Mouse (Mus musculus) CD8-positive naive resting alpha-beta T cell, adult 2 months (primary cell): ENCODE results near the gene Gatad2a.
"Not testable (repeated sequence)": the region's sequence is repeated elsewhere in the genome, so short reads cannot be mapped to it uniquely, and the experiment has no call there.

Experiments
- DNase-seq, 2 experiments: peaks; one replicate each; pipeline ENCODE4 v3.0.0; 2022; ENCODE audit warnings: low read depth in 2 of 2, low spot score in 2 of 2

Gene Gatad2a

DNA sequence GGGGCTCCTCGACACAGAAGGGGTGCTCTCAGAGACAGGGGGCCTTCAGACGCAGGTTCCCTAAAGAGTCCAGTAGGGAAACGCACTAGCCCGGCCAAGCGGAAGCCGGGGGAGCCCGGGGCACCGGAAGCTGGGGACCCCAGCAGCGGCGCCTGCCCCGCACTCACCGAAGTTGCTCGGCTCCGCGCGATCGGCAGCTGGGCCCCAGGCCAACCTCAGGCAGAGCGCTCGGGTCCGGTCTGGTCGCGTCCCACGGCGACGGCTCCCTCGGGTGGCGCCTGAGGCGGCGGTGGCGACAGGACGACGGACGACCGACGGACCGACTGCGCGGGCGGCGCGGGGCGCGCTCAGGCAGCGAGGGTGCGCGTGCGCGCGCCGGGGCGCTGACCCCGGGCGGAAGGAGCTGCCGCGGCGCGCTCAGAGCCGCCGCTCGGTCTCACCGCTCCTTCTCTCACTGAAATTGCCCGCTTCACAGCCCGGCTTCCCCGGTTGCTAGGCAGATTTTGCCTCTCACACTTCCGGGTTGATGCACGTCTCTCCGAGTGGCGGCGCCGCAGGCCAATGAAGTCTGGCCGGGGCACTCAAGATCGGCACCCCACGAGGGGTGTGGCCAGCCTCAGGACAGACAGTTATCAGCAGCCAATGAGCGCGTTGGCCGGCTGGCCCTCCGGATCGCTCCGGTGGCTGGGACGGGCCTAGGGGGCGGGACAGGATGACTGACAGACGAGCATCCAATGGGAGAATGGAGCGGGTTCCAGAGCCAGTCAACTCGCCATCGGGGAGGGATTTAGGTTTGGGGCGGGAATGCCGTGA lies at the start of gene Gatad2a:
TSS of gene Gatad2a (minus strand) at position 609 of the 813 bp plus-strand sequence.
- DNase-seq, result peak; percentile 99 to 100

GRCm38 (mm10) chr8:70043996-70044395 lies 47.8 kb upstream of the Gatad2a start:
- DNase-seq, result no peak

DNA sequence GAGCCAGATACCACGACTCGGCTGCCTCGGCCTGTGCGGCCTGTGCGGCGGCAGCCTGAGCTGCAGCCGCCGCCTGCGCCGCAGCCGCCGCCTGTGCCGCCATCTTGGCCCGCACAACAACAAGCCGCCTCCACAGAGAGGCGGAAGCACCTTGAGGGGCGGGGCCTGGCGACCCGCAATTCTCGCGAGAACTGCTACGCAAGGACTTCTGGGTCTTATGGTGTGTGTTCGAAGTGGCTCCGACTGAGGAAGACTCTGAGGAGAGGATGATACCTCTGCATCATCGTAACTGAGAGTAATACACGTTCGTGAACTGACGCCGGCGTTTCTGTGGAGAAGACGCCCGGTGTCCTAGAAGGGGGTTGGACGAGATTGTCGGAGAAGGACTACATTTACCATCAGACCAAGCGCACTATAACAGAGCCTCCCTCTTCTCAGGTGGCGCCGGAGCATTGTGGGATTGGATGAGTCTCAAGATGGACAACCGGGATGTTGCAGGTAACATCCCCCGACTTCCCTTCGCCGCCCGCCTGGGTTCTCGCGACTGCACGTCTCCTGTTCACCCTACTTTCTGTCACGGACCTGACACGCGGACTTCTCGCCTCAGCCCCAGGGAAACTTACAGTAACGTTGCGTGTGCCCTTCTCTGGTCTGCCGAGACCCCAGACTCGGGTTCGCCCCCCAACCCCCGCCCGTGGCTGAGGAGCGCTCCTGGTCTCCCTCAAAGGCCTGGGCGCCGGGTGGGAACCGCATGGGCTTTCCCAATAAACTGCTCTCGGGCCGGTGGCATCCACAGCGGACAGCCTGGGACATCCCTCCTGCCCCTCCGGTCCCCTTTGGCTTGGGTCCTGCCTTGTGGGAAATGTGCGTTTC lies 46.6 kb upstream of the Gatad2a start, which contains the start of the genes Mau2 and Sugp1:
TSS of gene Mau2 (minus strand) at position 152 of the 873 bp plus-strand sequence.
TSS of gene Sugp1 (plus strand) at position 231 of the 873 bp plus-strand sequence.
- DNase-seq, result peak; percentile 95 to 98

DNA sequence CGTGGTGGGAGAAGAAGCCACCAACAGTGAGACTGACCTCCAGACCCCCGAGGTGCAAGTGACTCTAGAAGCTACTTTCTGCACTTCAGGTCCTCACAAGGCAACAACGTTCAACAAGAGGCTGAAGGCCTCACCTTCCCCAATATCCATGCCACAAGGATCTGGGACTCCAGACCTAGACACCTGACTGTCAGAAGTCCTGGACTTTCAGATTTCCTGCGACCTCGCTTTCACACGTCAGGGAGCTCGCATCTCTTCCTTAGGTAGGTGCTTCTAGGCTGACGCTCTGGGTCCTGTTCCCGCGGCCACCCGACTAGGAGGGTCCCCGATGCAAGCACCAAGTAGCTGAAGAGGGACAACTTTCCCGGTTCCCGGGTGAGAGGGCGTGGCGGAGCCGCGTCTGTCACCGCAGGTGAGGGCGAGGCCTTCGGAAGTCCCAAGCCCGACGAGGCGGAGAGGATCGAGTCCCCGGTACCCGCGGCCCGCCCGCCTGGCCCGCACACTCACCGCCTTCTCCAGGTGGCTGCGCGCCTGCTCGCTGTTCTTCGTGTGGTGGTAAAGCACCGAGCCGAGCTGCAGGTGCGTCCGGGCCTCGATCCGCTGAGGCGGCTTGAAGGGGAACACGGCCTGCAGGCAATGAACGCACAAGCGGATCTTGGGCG lies 45.8 kb upstream of the Gatad2a start:
- no peak for DNase-seq

- no peak for DNase-seq
These were observed 41.8 kb upstream of the Gatad2a start for GRCm38 (mm10) chr8:70037994-70038393.

- no peak for DNase-seq
These were observed 34.1 kb upstream of the Gatad2a start for GRCm38 (mm10) chr8:70030255-70030654.

GRCm38 (mm10) chr8:70026151-70026550 lies 30.0 kb upstream of the Gatad2a start:
- no peak for DNase-seq

GRCm38 (mm10) chr8:70023596-70023995 lies 27.4 kb upstream of the Gatad2a start:
- no peak for DNase-seq

DNA sequence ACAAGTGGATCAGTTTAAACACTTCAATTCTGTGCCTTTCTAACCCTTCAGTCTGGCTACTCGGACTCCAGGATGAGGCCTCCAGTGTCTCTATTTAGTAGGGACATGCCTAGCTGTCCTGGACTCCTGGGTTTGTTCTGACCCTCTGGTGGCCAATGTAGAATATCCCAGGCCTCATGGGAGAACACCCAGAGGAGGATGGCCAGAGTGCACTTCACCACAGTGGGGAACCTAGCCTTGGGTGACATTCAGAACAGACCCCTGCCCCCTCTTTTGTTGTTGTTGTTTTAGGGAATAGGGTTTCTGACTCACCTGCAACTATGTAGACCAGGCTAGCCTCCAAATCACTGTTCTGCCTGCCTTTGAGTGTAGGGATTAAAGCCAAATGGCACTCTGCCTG lies 18.8 kb upstream of the Gatad2a start:
- no peak for DNase-seq

GRCm38 (mm10) chr8:70012763-70013162 lies 16.6 kb upstream of the Gatad2a start:
- no peak for DNase-seq

- no peak for DNase-seq
These were observed 16.2 kb upstream of the Gatad2a start for GRCm38 (mm10) chr8:70012350-70012749.

- not testable (repeated sequence) for DNase-seq
These were observed 14.6 kb upstream of the Gatad2a start for GRCm38 (mm10) chr8:70010796-70011195.

GRCm38 (mm10) chr8:70005178-70005577 lies 9.0 kb upstream of the Gatad2a start:
- DNase-seq, result no peak

- no peak for DNase-seq
These were observed 8.2 kb upstream of the Gatad2a start for GRCm38 (mm10) chr8:70004345-70004744.

- DNase-seq, result no peak
These were observed 7.0 kb upstream of the Gatad2a start for GRCm38 (mm10) chr8:70003204-70003657.

DNA sequence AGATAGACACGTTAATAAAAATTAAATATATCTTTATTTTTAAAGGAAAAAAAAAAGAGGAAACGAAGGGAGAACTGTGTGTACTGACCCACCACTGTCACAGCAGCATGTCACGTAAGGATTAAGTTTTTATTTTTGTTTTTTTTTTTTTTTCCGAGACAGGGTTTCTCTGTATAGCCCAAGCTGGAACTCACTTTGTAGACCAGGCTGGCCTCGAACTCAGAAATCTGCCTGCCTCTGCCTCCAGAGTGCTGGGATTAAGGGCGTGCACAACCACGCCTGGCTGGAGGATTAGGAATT lies 5.7 kb upstream of the Gatad2a start:
- DNase-seq, result not testable (repeated sequence)

GRCm38 (mm10) chr8:70001176-70001891 lies 5.2 kb upstream of the Gatad2a start:
- DNase-seq, result peak; percentile 48 to 69

GRCm38 (mm10) chr8:70000226-70000625 lies 4.0 kb upstream of the Gatad2a start:
- DNase-seq, result no peak

- no peak for DNase-seq
These were observed 3.1 kb upstream of the Gatad2a start for GRCm38 (mm10) chr8:69999236-69999635.

DNA sequence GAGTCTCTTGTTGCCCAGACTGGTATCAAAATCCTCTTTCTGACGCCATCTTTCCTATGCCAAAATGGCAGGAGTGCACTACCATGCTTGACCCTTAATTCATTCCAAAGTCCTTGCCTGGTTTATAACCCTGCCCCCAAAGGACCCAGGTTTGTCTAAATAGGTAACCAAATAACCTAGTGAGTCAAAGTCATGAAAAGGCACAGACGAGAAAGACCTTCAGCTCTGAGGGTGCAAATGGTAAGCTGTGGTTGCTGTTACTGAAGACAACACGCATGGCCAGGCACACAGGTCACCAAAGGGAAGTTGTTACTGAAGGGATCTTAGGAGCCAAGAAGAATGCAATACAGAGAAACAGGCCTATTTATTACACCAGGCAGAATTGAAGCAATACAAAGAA lies 2.5 kb upstream of the Gatad2a start:
- no peak for DNase-seq
